Mouse (Mus musculus): ENCODE measurements around the gene Capza1. TPM values are rescaled to one million over a fixed set of nuclear protein-coding genes. Genes with fewer than 3 reads are reported as not detected.
"Not testable (repeated sequence)": the region's sequence is repeated elsewhere in the genome, so short reads cannot be mapped to it uniquely, and the experiment has no call there.

Capza1 gene
- 149 and 162 TPM in 2 replicates for polyA plus RNA-seq (2015; fragmentation: Nextera tagmentation; extraction: Ambion mirVana)

DNA sequence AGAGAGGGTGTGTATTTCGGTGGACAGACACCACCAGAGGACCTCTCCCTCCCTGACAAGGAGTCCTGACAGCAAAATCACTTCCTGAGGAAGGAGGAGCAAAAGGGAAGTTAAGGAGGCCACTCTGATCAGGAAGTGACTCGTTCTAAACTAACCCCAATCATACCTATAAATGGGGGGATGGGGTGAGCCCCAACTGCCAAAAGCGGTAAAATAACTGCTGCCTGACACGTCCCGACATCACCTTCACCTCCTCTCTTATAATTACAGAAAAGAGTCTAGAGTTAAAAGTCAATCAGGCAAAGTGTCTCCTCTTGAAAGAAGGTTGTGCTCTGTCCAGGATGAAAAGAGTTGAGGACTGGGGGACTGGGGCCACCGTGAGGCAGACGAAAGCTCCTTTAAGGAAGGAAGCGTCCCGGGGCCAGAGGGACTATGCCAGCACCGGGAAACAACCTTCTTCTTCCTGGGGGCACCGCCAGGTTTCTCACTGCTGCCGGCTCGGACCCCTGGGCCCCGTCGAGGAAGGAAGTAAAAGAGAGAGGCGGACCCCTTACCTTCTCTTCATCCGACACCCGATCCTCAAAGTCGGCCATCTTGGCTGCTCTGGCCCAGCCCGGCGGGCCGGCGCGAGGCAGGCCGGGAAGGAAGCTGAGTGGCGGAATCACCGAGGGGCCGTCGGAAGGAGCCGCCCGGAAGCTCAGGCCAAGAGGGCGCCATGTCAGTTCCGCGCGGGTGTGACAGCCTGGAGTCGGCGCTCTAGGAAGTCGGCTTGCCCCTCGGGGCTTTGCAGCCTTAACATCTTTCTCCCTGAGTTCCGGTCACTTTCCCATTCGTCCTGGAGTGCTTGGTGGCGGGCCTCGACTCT is at the start of gene Capza1, which contains the start of gene St7l:
Capza1 (minus strand) TSS at position 720 of the 865 bp plus-strand sequence.
St7l (plus strand) TSS at position 220 of the 865 bp plus-strand sequence.
- H3K27me3 ChIP-seq (ENCODE audit: control insufficient read depth, insufficient read depth, low read depth, low read length) = no peaks in the 10 kb centered on the region
- H3K9ac ChIP-seq (ENCODE audit: low read depth, low read length) = peak within 1 kb of the TSS; percentile 98
- H3K4me2 ChIP-seq (ENCODE audit: low read length) = peak within 1 kb of the TSS; percentile 81
- peaks cover 34% of the 10 kb centered on the region for H3K4me1 ChIP-seq (ENCODE audit: control insufficient read depth, insufficient read depth, low read length)
- H3K9me3 ChIP-seq (replicated peaks; ENCODE audit: control insufficient read depth, low read length, poor library complexity, severe bottlenecking) = no peaks in the 10 kb centered on the region
- peaks cover 4% of the 10 kb centered on the region for H3K36me3 ChIP-seq (ENCODE audit: control insufficient read depth, insufficient read depth, low read length)
- peak within 1 kb of the TSS; percentile 96 for H3K27ac ChIP-seq (ENCODE audit: low read length)
- ATAC-seq = peak; percentile 98
- H3K4me3 ChIP-seq (ENCODE audit: low read depth, low read length) = peak within 1 kb of the TSS; percentile 96
- WGBS = under 1% methylated on average over 43 of the region's 43 CpGs

DNA sequence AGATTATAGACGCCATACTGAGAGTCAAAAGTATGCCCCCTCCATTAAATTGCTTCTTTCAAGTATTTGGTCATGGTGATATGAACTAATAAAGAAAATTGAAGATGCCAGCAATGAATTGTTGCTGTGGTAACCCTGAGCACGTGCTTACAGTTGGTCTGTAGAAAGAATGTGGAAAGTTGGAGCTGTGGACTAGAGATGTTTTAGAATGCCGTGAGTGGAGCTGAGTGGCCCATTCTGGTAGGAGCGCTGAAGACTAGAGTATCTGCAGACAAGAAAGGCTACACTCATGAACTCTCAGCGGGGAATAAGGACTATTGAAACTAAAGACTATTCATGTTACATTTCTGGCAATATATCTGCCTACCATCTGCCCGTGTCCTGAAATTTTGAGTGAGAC is 44.9 kb upstream of the Capza1 start:
- Histone ChIP-seq H3K4me3 (ENCODE audit: low read depth, low read length) (no peak overlapping the region), H3K4me1 (ENCODE audit: control insufficient read depth, insufficient read depth, low read length) (no peaks in the 10 kb centered on the region), H3K27ac (ENCODE audit: low read length) (no peak overlapping the region), H3K9ac (ENCODE audit: low read depth, low read length) (no peak overlapping the region), H3K4me2 (ENCODE audit: low read length) (no peak overlapping the region), H3K27me3 (ENCODE audit: control insufficient read depth, insufficient read depth, low read depth, low read length) (no peaks in the 10 kb centered on the region), H3K9me3 (replicated peaks; ENCODE audit: control insufficient read depth, low read length, poor library complexity, severe bottlenecking) (no peaks in the 10 kb centered on the region), H3K36me3 (ENCODE audit: control insufficient read depth, insufficient read depth, low read length) (0 out of 2 replicates have a peak, but pooled peaks cover 4% of the 10 kb centered on the region)
- WGBS = 76% methylated on average over 6 of the region's 6 CpGs
- ATAC-seq = no peak

DNA sequence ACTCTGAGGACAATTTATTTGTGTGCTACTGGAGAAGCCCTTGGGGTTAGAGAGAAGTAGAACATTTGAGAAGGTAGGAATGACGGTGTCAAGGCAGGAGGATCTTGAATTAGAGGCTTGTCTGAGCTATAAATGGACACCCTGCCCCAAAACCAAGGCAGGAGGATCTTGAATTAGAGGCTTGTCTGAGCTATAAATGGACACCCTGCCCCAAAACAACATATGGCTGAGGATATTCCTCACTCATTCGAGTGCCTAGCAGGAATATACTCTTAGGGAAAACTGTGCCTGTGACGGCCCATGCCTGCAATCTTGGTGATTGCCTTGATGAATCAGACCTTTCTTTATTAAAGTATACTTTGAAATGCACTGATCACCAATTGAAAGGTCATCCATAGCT is 41.7 kb upstream of the Capza1 start:
- Histone ChIP-seq H3K4me1 (ENCODE audit: control insufficient read depth, insufficient read depth, low read length) (no peaks in the 10 kb centered on the region), H3K27me3 (ENCODE audit: control insufficient read depth, insufficient read depth, low read depth, low read length) (no peaks in the 10 kb centered on the region), H3K4me3 (ENCODE audit: low read depth, low read length) (no peak overlapping the region), H3K27ac (ENCODE audit: low read length) (no peak overlapping the region), H3K9ac (ENCODE audit: low read depth, low read length) (no peak overlapping the region), H3K4me2 (ENCODE audit: low read length) (no peak overlapping the region), H3K9me3 (replicated peaks; ENCODE audit: control insufficient read depth, low read length, poor library complexity, severe bottlenecking) (no peaks in the 10 kb centered on the region), H3K36me3 (ENCODE audit: control insufficient read depth, insufficient read depth, low read length) (0 out of 2 replicates have a peak, but pooled peaks cover 8% of the 10 kb centered on the region)
- ATAC-seq = no peak
- 91% methylated on average over 3 of the region's 3 CpGs for WGBS

DNA sequence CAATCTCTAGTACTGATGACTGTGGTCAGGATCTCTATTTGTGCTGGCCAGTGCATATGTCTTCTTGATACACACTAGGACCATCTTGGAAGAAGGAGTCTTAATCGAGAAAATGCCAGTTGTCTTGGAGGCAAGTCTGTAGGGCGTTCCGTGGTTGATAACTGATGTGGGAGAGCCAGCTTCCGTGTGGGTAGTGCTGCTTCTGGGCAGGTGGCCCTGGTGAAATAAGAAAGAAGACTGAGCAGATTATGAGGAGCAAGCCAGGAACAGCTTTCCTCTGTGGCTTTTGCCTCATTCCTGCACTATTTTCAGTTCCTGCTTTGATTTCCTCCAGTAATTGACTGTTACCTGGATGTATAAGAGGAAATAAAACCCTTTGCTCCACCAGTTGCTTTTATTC is 41.1 kb upstream of the Capza1 start:
- H3K4me2 ChIP-seq (ENCODE audit: low read length) = no peak overlapping the region
- H3K27me3 ChIP-seq (ENCODE audit: control insufficient read depth, insufficient read depth, low read depth, low read length) = no peaks in the 10 kb centered on the region
- no peak overlapping the region for H3K27ac ChIP-seq (ENCODE audit: low read length)
- H3K4me3 ChIP-seq (ENCODE audit: low read depth, low read length) = no peak overlapping the region
- WGBS = 96% methylated on average over 4 of the region's 4 CpGs
- no peak for ATAC-seq
- H3K36me3 ChIP-seq (ENCODE audit: control insufficient read depth, insufficient read depth, low read length) = 0 out of 2 replicates have a peak, but pooled peaks cover 8% of the 10 kb centered on the region
- H3K4me1 ChIP-seq (ENCODE audit: control insufficient read depth, insufficient read depth, low read length) = no peaks in the 10 kb centered on the region
- H3K9ac ChIP-seq (ENCODE audit: low read depth, low read length) = no peak overlapping the region
- H3K9me3 ChIP-seq (replicated peaks; ENCODE audit: control insufficient read depth, low read length, poor library complexity, severe bottlenecking) = no peaks in the 10 kb centered on the region

DNA sequence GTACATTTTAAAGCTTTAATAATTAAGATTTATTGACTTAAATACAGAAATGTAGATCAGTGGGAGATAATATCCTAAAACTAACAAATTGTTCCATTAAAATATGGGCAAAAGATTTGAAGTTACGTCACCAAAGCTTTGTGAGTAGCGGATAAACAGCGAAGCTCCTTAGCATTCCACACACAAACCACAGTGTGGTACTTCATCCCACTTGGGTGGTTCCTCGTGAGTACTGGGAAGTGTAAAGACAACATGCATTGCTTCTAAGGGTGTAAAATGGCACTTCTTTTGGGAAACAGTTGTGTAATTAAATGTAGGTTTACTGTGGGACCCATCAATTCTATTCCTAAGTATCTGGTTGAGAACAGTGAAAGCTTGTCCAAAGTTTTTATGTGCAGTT is 36.8 kb upstream of the Capza1 start:
- ATAC-seq = no peak
- Histone ChIP-seq H3K4me1 (ENCODE audit: control insufficient read depth, insufficient read depth, low read length) (no peaks in the 10 kb centered on the region), H3K9ac (ENCODE audit: low read depth, low read length) (no peak overlapping the region), H3K9me3 (replicated peaks; ENCODE audit: control insufficient read depth, low read length, poor library complexity, severe bottlenecking) (no peaks in the 10 kb centered on the region), H3K27me3 (ENCODE audit: control insufficient read depth, insufficient read depth, low read depth, low read length) (no peaks in the 10 kb centered on the region), H3K4me3 (ENCODE audit: low read depth, low read length) (no peak overlapping the region), H3K4me2 (ENCODE audit: low read length) (no peak overlapping the region), H3K27ac (ENCODE audit: low read length) (no peak overlapping the region), H3K36me3 (ENCODE audit: control insufficient read depth, insufficient read depth, low read length) (peaks cover 20% of the 10 kb centered on the region)
- 96% methylated on average over 4 of the region's 4 CpGs for WGBS

DNA sequence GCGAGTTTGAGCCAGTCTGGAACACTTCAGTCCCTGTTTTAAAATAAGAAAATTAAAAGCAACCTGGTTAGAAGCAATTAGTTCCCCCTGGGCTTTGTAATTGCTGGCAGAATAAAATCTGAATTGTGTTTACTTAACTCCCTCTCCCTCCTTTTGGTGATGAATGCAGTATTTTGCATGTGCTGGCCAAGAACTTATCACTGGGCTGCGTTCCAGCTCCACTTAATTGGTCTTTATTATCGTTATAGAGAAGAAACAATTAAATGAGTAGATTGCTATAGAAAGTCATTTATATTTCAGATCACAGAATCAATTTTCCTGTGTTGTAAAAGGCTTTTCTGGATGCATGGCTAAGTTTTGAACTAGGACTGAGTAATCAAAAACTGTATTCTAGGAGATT is 31.8 kb upstream of the Capza1 start:
- WGBS = 88% methylated on average over 3 of the region's 3 CpGs
- Histone ChIP-seq H3K27me3 (ENCODE audit: control insufficient read depth, insufficient read depth, low read depth, low read length) (no peaks in the 10 kb centered on the region), H3K27ac (ENCODE audit: low read length) (no peak overlapping the region), H3K9me3 (replicated peaks; ENCODE audit: control insufficient read depth, low read length, poor library complexity, severe bottlenecking) (no peaks in the 10 kb centered on the region), H3K9ac (ENCODE audit: low read depth, low read length) (no peak overlapping the region), H3K4me3 (ENCODE audit: low read depth, low read length) (no peak overlapping the region), H3K36me3 (ENCODE audit: control insufficient read depth, insufficient read depth, low read length) (peaks cover 27% of the 10 kb centered on the region), H3K4me2 (ENCODE audit: low read length) (no peak overlapping the region), H3K4me1 (ENCODE audit: control insufficient read depth, insufficient read depth, low read length) (no peaks in the 10 kb centered on the region)
- ATAC-seq = no peak

DNA sequence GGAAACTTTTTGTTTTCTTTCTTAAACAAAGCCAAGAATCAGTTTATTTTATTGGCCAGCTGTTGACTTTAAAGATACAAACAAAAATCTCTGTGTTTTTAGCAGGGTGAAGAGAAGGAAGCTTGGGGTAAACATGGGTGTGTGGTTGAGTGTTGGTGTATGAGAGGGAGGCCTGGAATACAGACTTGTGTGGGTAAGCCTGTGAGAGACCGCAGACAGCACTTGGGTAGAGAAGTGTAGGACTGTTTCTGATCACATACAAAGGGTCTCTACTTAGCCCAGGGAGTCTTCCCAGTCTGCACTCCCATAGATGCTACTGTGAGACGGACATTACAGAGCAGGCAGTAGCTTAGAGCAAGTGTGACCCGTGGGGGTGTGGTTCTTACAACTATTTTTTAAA is 24.3 kb upstream of the Capza1 start:
- H3K27ac ChIP-seq (ENCODE audit: low read length) = no peak overlapping the region
- H3K4me2 ChIP-seq (ENCODE audit: low read length) = no peak overlapping the region
- no peak overlapping the region for H3K9ac ChIP-seq (ENCODE audit: low read depth, low read length)
- H3K27me3 ChIP-seq (ENCODE audit: control insufficient read depth, insufficient read depth, low read depth, low read length) = no peaks in the 10 kb centered on the region
- H3K4me1 ChIP-seq (ENCODE audit: control insufficient read depth, insufficient read depth, low read length) = no peaks in the 10 kb centered on the region
- H3K9me3 ChIP-seq (replicated peaks; ENCODE audit: control insufficient read depth, low read length, poor library complexity, severe bottlenecking) = no peaks in the 10 kb centered on the region
- H3K4me3 ChIP-seq (ENCODE audit: low read depth, low read length) = no peak overlapping the region
- no peak for ATAC-seq
- 92% methylated on average over 3 of the region's 3 CpGs for WGBS
- peaks cover 10% of the 10 kb centered on the region; the same call in 1 of the 2 replicates for H3K36me3 ChIP-seq (ENCODE audit: control insufficient read depth, insufficient read depth, low read length)

DNA sequence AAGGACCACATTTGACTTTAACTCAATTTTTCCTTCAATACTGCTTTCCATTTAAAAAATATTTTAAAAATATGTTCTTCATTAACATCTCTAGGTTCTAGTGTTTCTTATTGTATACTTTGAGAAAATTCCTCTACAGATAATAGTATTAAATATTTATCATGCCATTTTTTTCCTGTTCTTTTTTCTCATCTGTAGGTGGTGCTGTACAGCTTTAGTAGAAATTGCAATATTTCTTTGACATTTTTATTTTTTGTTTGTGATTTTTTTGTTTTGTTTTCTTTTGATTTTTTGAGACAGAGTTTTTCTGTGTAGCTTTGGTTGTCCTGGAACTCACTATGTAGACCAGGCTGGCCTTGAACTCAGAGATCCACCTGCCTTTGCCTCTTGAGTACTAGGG is 5.3 kb upstream of the Capza1 start:
- no peaks in the 10 kb centered on the region for H3K27me3 ChIP-seq (ENCODE audit: control insufficient read depth, insufficient read depth, low read depth, low read length)
- ATAC-seq = no peak
- peaks cover 10% of the 10 kb centered on the region for H3K4me1 ChIP-seq (ENCODE audit: control insufficient read depth, insufficient read depth, low read length)
- H3K4me2 ChIP-seq (ENCODE audit: low read length) = no peak overlapping the region
- peaks cover 24% of the 10 kb centered on the region for H3K36me3 ChIP-seq (ENCODE audit: control insufficient read depth, insufficient read depth, low read length)
- no peak overlapping the region for H3K27ac ChIP-seq (ENCODE audit: low read length)
- H3K9ac ChIP-seq (ENCODE audit: low read depth, low read length) = no peak overlapping the region
- H3K4me3 ChIP-seq (ENCODE audit: low read depth, low read length) = no peak overlapping the region
- no peaks in the 10 kb centered on the region for H3K9me3 ChIP-seq (replicated peaks; ENCODE audit: control insufficient read depth, low read length, poor library complexity, severe bottlenecking)

DNA sequence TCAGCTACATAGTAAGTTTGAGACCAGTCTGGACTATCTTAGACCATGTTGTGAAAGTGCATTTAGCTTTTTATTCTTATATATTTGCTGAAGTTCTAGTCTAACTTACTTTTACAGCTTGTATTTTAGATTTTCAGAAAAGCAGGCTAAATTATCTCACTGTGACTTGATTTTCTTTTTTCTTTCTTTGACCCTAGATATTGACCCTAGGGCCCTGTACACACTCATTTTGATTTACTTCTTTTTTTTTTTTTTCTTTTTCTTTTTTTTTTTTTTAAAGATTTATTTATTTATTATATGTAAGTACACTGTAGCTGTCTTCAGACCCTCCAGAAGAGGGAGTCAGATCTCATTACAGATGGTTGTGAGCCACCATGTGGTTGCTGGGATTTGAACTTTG is 2.4 kb upstream of the Capza1 start:
- H3K9me3 ChIP-seq (replicated peaks; ENCODE audit: control insufficient read depth, low read length, poor library complexity, severe bottlenecking); H3K27me3 ChIP-seq (ENCODE audit: control insufficient read depth, insufficient read depth, low read depth, low read length); H3K4me3 ChIP-seq (ENCODE audit: low read depth, low read length): not testable (repeated sequence)

More for the DNA sequence above, 2.4 kb upstream of the Capza1 start:
- H3K36me3 ChIP-seq (ENCODE audit: control insufficient read depth, insufficient read depth, low read length); H3K9ac ChIP-seq (ENCODE audit: low read depth, low read length); ATAC-seq; H3K27ac ChIP-seq (ENCODE audit: low read length): not testable (repeated sequence)
- H3K4me2 ChIP-seq (ENCODE audit: low read length) = peak overlapping the region; percentile 81
- peaks cover 29% of the 10 kb centered on the region for H3K4me1 ChIP-seq (ENCODE audit: control insufficient read depth, insufficient read depth, low read length)

Data from midbrain, embryonic 16.5 days (tissue).